Mouse (Mus musculus) gastrocnemius, postnatal 4 days (tissue): ENCODE data around the gene Cyp4a14. TPM values are rescaled to one million over a fixed set of nuclear protein-coding genes. Genes with fewer than 3 reads are reported as not detected.
"Not testable (repeated sequence)": the region's sequence is repeated elsewhere in the genome, so short reads cannot be mapped to it uniquely, and the experiment has no call there.

Experiments
- DNase-seq, 2 experiments: peaks; one replicate each; pipeline ENCODE4 v3.0.0; 2021 to 2022; ENCODE audit warnings: low spot score in 2 of 2, mixed read lengths in 2 of 2
- long read RNA-seq, 2 experiments: library from polyadenylated mRNA; stranded (forward); transcript quantifications; one replicate each; pipeline ENCODE4 v2.0.0; 2021
- total RNA-seq, 2 experiments: library from RNA; stranded (reverse); gene quantifications; 2 replicates each; pipeline ENCODE4 v1.2.3; 2021

Cyp4a14 gene
- under 1 TPM in 1 of 2 experiments, not detected in 1; 0.67 TPM for total RNA-seq
- long read RNA-seq, experiment 1: 0 reads
- long read RNA-seq, experiment 2: 0 reads

DNA sequence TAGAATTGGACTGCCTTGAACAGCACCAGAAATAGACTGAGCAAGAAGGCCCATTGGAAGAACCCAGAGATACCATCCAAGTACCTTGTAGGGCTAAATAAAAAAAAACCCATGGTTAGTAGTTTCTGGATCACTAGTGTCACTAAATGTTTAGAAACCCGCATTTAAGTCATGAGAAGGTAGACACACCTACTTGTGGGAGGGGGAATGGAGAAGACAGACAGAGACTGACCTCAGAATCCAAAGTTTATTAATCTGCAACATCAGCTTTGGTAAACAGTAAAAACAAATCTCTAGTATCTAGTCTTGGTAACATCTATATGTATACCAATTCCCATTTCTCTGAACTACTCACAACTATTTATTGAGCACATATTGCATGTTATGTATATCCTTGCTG, at the start of gene Cyp4a14:
Gene Cyp4a14, minus strand, starts transcription at position 142 of the 400 bp plus-strand sequence.
- DNase-seq: no peak

DNA sequence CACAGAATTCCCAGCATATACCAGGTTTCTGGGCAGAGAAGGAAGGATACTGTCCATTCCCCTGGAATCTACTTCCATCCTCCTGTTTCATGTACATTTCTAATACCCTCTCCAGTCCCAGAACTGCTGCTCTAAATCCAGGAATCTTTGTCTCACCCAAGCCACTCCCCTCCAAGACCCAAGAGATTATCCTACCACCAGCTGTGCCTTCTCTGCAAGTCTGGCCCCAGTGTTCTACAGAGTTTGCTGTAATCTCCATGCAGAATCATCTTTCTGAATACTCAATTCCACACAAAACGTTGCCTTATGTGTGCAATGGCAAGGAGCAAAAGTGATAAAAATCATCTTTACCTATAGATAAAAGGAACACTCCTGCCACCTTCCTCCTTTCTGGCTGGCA, 49.2 kb upstream of the Cyp4a14 start:
- no peak for DNase-seq

DNA sequence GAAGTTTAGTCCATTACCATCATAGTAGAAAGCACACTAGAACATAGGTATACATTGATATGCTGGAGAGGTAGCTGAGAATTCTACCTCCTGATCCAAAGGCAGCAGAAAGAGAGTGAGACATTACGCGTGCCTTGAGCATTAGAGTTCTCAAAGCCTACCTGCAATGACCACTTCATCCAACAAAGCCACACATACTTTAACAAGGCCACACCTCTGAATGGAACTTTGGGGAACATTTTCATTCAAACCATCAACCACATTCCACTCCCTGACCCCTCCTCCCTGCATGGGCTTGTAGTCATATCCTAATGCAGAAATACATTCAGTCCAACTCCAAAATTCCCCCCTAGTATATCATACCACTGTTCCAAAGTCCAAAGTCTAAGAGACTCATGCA, 25.8 kb upstream of the Cyp4a14 start:
- no peak for DNase-seq

DNA sequence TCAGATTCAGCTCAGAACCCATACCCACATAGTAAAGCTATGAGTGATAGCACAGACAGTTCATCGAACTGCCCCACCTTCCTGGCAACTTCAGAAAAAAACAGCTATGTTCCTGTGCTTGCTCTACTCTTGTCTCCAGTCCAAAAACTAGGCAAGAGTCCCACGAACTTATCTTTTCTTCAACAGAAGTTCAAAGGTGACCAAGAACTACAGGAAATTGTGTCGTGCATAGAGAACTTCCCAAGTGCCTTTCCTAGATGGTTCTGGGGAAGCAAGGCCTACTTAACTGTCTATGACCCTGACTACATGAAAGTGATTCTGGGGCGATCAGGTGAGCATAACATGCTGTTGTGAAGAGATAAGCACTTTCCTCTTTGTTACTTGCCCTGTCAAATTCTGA, 23.5 kb upstream of the Cyp4a14 start:
- DNase-seq: no peak

DNA sequence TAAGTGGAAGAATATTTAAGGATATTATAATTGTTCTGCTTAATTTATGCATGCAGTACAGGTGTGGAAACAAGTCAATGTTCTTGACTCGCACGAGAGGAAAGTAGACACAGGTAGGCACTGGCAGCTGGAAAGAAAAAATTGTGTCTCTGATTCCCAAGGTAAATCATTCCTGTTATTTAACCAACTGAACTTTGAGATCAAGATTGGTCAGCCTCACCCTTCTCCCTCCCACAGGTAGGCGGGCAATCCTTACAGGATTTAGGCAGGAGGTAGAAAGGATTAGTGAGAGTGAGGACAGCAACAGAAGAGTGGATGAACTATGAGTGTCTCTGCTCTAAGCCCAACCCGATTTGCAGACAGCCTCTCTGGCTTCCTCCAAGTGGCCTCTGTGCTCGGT, 22.1 kb upstream of the Cyp4a14 start, which contains the start of gene Cyp4a10:
Gene Cyp4a10, plus strand, starts transcription at position 265 of the 400 bp plus-strand sequence.
- DNase-seq: not testable (repeated sequence)

DNA sequence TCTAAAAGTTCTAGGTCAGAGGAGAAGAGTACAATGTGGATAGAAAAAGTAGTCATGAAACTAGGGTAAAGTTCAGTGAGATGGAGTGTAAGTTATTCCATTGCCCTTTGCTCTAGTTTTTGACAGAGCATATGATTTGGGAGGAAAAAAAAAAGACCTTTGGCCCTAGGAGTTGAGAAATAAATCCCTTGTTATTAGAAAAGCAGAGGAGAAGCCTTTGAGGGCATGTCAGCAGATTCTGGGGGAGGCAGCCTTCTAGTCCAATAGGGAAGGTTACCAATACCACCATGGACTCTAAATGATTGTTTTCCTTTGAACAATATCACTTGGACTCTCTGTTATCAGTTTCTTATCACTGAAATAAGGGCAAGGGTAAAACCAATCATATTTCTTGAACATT, 18.0 kb upstream of the Cyp4a14 start:
- DNase-seq: not testable (repeated sequence)

DNA sequence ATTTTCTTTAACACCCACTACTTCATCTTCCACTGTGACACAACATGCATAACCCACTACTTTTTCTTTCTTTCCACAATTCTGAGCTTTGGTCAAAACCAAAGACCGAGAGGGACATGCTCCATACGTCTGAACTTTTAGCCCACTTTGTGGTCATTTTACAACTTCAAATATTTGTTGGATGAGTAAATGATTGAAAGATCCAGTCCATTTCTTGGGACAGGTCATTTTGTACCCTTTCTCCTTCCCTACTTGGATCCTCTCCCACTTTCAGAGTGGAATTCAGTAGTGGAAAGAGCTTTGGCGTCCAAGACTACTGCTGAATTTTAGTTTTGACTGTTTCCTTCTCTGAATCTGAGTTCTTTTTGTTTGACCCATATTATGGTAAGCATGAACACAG, 1.5 kb upstream of the Cyp4a14 start:
- DNase-seq: no peak

DNA sequence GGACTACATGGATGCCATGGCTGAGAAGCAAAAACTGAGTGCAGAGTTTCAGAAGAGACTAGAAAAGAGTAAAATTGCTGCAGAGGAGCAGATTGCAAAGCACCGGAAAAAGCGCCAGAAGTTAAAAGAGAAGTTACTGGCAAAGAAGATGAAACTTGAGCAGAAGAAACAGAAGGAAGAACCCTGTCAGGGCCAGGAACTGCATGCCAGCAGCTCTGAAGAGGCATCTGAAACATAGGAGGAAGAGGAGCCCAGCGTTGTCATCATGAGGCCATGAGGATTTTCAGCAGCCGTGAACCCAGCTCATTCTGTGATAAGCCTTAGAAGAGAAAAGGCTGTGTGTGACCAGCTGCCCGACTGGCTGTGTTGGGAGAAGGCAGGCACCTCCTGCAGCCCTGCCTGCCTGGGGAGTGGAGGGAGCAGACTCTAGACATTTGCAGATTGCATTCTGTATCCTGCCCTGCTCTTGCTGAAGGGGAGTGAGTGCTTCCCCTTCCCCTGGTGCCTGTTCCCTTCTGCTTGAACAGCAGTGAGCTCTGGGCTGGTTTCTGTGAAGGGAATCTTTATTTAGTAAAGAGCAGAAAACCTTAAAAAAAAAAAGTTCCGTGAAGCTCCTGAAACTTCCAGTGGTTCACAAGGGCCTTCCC, 14.8 kb downstream of the Cyp4a14 start:
- DNase-seq: no peak

DNA sequence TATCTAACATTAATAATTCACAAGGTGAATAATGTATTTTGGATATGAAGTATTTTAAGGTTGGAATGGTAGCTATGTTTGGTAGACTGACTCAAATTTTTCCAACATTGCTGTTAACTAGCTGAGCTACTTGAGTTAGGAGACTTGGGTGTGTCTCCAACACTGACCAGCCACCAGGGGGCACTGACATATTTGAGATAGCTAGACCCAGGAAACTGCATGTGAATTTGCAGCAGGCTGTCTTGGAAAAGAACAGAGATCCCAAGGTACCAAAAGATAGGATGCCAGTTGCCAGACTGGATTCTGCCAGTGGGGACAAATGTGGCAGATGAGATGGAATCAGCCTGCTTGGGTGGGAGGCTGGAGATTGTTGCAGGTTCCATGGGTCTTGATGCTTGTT, 19.9 kb downstream of the Cyp4a14 start:
- DNase-seq: not testable (repeated sequence)

DNA sequence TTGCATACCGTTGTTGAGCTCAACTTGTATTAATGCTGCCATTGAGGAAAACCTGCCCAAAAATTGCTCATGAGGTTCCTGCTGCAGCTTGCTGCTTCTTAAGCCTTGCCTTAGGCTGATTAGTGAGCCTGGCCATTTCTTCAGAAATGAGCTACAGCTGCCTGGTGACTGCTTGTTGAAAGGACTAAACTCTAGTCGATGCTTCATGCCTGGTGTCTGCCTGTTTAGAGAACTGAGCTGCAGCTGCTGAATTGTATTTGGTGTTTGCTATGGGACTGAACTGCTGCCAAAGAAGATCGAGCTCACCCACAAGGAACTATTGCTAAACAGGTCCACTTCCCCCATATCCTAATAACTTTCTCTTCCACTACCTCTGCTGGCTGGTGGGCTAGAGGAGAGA, 22.4 kb downstream of the Cyp4a14 start:
- DNase-seq: not testable (repeated sequence)

DNA sequence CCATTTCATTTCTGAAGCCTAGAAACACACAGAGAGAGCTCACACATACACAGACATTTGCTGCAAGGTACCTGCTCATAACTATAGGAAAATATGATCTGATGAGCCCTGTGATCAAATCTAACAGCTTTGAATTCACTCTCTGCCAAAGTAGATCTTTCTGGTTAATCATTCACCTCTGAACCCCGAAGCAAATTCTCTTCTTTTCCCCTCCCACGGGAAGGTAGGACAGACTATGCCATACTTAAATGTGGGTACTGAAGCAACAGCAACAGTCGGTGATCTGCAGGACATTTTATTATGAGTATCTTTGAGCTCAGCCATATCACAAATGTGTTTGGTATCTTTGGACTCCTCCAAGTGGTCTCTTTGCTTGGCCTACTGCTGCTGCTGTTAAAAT, 43.6 kb downstream of the Cyp4a14 start, which contains the start of gene Cyp4a30b:
Gene Cyp4a30b, plus strand, starts transcription at position 301 of the 400 bp plus-strand sequence.
- DNase-seq: no peak

DNA sequence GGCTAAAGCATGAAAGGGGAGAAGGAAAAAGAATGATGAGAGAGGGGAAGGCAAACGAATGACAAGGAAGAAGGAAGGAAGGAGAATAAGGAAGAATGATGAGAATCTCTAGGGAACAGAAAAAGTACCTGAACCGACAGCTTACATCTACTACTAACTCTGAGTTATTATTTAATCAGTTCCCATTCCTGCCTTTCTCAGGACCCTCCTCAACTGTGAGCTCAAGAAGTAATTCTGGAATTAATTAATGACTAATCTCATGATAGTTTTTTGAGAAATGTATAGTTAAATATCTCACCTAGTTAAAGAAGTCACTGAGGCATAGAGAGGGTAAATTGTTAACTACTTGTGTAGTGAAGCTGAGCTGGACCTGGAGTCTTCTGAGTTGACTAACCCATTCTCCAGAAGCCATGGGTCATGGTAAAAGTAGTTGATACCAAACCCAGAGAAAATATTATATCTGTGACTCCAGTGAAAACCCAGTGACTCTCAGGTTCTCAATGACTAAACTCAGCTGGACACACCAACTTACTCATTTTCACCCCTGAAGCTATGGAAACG, 45.3 kb downstream of the Cyp4a14 start:
- no peak for DNase-seq

Other genes starting within 250 kb of the Cyp4a14 start
- not detected for gene Cyp4a12a, start 197.1 kb downstream of the Cyp4a14 start, total RNA-seq
- gene Cyp4a12b, start 84.5 kb downstream of the Cyp4a14 start, total RNA-seq: not detected
- not detected for gene Cyp4a30b, start 43.5 kb downstream of the Cyp4a14 start, total RNA-seq
- under 1 TPM in 1 of 2 experiments, not detected in 1; 0.13 TPM for gene Cyp4a10, start 22.1 kb upstream of the Cyp4a14 start, total RNA-seq
- not detected for gene Cyp4a31, start 67.5 kb upstream of the Cyp4a14 start, total RNA-seq
- not detected for gene Cyp4a32, start 104.8 kb upstream of the Cyp4a14 start, total RNA-seq
- 1 to 10 TPM; 1.9 to 3.0 TPM for gene Cyp4b1, start 151.6 kb upstream of the Cyp4a14 start, total RNA-seq
- 10 to 100 TPM; 36.5 to 40.3 TPM for gene Efcab14, start 241.6 kb upstream of the Cyp4a14 start, total RNA-seq